Mouse (Mus musculus) cerebellum, adult 2 months (tissue): ENCODE data around the gene Prkce.

Experiments used
- CTCF ChIP-seq: fragments of 200-500 bp; IDR thresholded peaks from 2 replicates; pipeline ENCODE4 v1.5.1; 2011; ENCODE audit warnings: low read depth, mild to moderate bottlenecking, control low read depth, low read length, moderate library complexity, borderline replicate concordance; ENCODE audit not compliant: insufficient read depth
- POLR2A ChIP-seq: fragments of 200-500 bp; IDR thresholded peaks from 2 replicates; pipeline ENCODE4 v1.6.1; 2011; ENCODE audit warnings: low read length, control low read depth, borderline replicate concordance; ENCODE audit not compliant: insufficient read depth

- TF ChIP-seq CTCF (no peak), POLR2A (no peak)
These were observed 262.3 kb downstream of the Prkce start for GRCm38 (mm10) chr17:86429877-86430276.
